Mouse (Mus musculus) CH12.LX (cell line): ENCODE results near the gene Fgd6.

Experiments
- CHD1 ChIP-seq: IDR thresholded peaks from 2 replicates; pipeline ENCODE4 v1.6.1; 2012; ENCODE audit warnings: low read depth, low read length, improper control_type of control experiment, inconsistent platforms
- CTCF ChIP-seq, 2 experiments: IDR thresholded peaks in 1 of 2; conservative IDR thresholded peaks in 1 of 2; 2 replicates each; pipeline ENCODE4 v1.5.1; 2011 to 2012; ENCODE audit warnings: low read depth in 2 of 2, low read length in 2 of 2, improper control_type of control experiment in 1 of 2, inconsistent platforms in 1 of 2, mild to moderate bottlenecking in 1 of 2, moderate library complexity in 1 of 2
- E2F4 ChIP-seq: IDR thresholded peaks from 2 replicates; pipeline ENCODE4 v1.6.1; 2011; ENCODE audit warnings: low read depth, low read length, improper control_type of control experiment; ENCODE audit not compliant: insufficient replicate concordance
- EP300 ChIP-seq: IDR thresholded peaks from 2 replicates; pipeline ENCODE4 v1.6.1; 2011; ENCODE audit warnings: low read length, improper control_type of control experiment
- GABPA ChIP-seq: IDR thresholded peaks from 2 replicates; pipeline ENCODE4 v1.6.1; 2012; ENCODE audit warnings: low read depth, low read length, improper control_type of control experiment, inconsistent platforms; ENCODE audit not compliant: insufficient replicate concordance
- JUND ChIP-seq: conservative IDR thresholded peaks from 2 replicates; pipeline ENCODE4 v1.6.1; 2011; ENCODE audit warnings: low read depth, low read length, improper control_type of control experiment
- MAFK ChIP-seq: IDR thresholded peaks from 2 replicates; pipeline ENCODE4 v1.6.1; 2011; ENCODE audit warnings: low read length, improper control_type of control experiment; ENCODE audit not compliant: insufficient replicate concordance
- MAZ ChIP-seq: IDR thresholded peaks from 2 replicates; pipeline ENCODE4 v1.6.1; 2012; ENCODE audit warnings: low read depth, mild to moderate bottlenecking, inconsistent platforms, low read length, improper control_type of control experiment, moderate library complexity
- NELFE ChIP-seq: IDR thresholded peaks from 2 replicates; pipeline ENCODE4 v1.6.1; 2011; ENCODE audit warnings: low read depth, low read length, improper control_type of control experiment
- POLR2A ChIP-seq: IDR thresholded peaks from 2 replicates; pipeline ENCODE4 v1.6.1; 2011; ENCODE audit warnings: low read depth, mild to moderate bottlenecking, improper control_type of control experiment, low read length
- POLR2AphosphoS2 ChIP-seq: IDR thresholded peaks from 2 replicates; pipeline ENCODE4 v1.6.1; 2011; ENCODE audit warnings: low read depth, low read length, improper control_type of control experiment
- TCF12 ChIP-seq: IDR thresholded peaks from 2 replicates; pipeline ENCODE4 v1.6.1; 2014; ENCODE audit warnings: low read depth, mild to moderate bottlenecking, inconsistent platforms, low read length, improper control_type of control experiment
- USF2 ChIP-seq: conservative IDR thresholded peaks from 2 replicates; pipeline ENCODE4 v1.6.1; 2011; ENCODE audit warnings: low read depth, low read length, improper control_type of control experiment
- ZC3H11A ChIP-seq: IDR thresholded peaks from 2 replicates; pipeline ENCODE4 v1.6.1; 2012; ENCODE audit warnings: low read depth, mild to moderate bottlenecking, inconsistent platforms, low read length, improper control_type of control experiment

DNA sequence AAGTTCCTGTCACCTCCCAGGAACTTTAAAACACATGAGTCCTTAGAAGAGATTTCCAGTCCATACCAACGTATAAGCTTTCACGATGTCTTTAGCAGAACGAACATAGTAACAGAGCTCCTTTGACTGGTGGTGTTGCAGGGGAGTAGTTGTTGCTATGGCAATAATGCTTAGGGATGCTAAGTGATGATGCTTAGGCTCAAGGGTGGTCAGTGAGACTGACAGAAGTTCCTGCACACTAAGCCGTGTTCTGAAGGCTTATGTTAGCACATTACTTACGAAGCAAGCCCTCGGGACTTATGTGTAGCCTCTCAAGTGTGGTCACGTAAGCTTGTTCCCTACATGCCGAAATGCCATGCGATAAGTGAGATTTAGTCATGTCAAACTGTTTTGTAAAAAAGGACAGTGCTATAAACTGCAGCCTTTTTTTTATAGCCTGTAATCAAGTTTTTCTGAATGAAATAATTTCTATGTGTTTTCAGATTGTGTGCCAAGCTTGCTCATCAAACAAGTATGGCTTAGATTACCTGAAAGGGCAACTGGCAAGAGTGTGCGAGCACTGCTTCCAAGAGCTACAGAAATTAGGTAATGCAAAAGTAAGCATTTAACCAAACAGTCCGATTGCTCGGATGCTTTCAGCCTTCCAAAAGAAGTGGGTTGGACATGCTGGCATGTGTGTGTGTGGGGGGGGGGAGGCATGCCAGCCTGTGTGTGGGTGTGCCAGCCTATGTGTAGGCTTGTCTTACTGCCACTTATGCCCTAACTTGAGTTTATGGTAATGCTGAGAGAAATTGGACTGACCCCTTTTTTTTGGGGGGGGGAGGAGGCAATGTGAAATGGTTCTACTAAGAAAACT, 99.0 kb downstream of the Fgd6 start:
- TF ChIP-seq CTCF (conservative IDR thresholded peaks at IDR 0.05 in 1 of 2, IDR thresholded peaks at IDR 0.05 in 1 of 2; ENCODE audit: low read depth in 2 of 2, low read length in 2 of 2): no peak
- TF ChIP-seq USF2: no peak
- TF ChIP-seq TCF12: no peak
- TF ChIP-seq JUND: no peak
- TF ChIP-seq POLR2A: no peak
- TF ChIP-seq GABPA: no peak
- TF ChIP-seq E2F4: no peak
- TF ChIP-seq NELFE: no peak
- TF ChIP-seq MAFK: no peak
- TF ChIP-seq CHD1: no peak
- no peak for TF ChIP-seq POLR2AphosphoS2
- no peak for TF ChIP-seq MAZ
- no peak for TF ChIP-seq ZC3H11A
- no peak for TF ChIP-seq EP300
